Mouse (Mus musculus) heart, embryonic 10.5 days (tissue): ENCODE data around the gene Sypl. TPM values are rescaled to one million over a fixed set of nuclear protein-coding genes. Genes with fewer than 3 reads are reported as not detected.
A peak's percentile ranks its signal among the peaks of the same experiment; 100 is the strongest.

Source experiments
- DNase-seq: peaks from one replicate; pipeline ENCODE4 v3.0.0-alpha.2; 2017; ENCODE audit warnings: low spot score
- H3K27ac ChIP-seq: fragments of 300-500 bp; sonication (generic); 2 replicates; pipeline ENCODE4 v1.5.1; 2016; ENCODE audit warnings: mild to moderate bottlenecking
- H3K27me3 ChIP-seq: fragments of 300-500 bp; sonication (generic); 2 replicates; pipeline ENCODE4 v1.6.1; 2016; ENCODE audit warnings: mild to moderate bottlenecking; ENCODE audit not compliant: poor library complexity, insufficient read depth, severe bottlenecking
- H3K36me3 ChIP-seq: fragments of 300-500 bp; sonication (generic); 2 replicates; pipeline ENCODE4 v1.6.1; 2016; ENCODE audit warnings: mild to moderate bottlenecking, moderate library complexity
- H3K4me1 ChIP-seq: fragments of 300-500 bp; sonication (generic); 2 replicates; pipeline ENCODE4 v1.6.1; 2016; ENCODE audit warnings: mild to moderate bottlenecking
- H3K4me3 ChIP-seq: fragments of 300-500 bp; sonication (generic); 2 replicates; pipeline ENCODE4 v1.5.1; 2016; ENCODE audit warnings: mild to moderate bottlenecking, moderate library complexity
- H3K9me3 ChIP-seq: fragments of 300-500 bp; sonication (generic); 2 replicates; pipeline ENCODE4 v1.6.1; 2016; ENCODE audit warnings: mild to moderate bottlenecking, moderate library complexity
- WGBS: fragments of 180-500 bp; shearing (Covaris S2); methylation state at CpG from one replicate; pipeline ENCODE4 v1.1.7; 2016; 5-methylcytosine and 5-hydroxymethylcytosine counted together
- polyA plus RNA-seq: library from polyadenylated mRNA; unstranded; fragments of >200 nt; fragmentation: Nextera tagmentation; extraction: Ambion mirVana; gene quantifications from 2 replicates; pipeline ENCODE4 v1.2.1, GENCODE M21; 2016

Gene Sypl
- 80.8 and 91.5 TPM in 2 replicates for polyA plus RNA-seq

- H3K4me1 ChIP-seq, result peaks cover 17% of the 10 kb centered on the region
- no peaks in the 10 kb centered on the region for H3K36me3 ChIP-seq
- peak within 1 kb of the TSS; percentile 97 for H3K27ac ChIP-seq
- peak within 1 kb of the TSS; percentile 82 for H3K4me3 ChIP-seq
- no peaks in the 10 kb centered on the region for H3K27me3 ChIP-seq
- H3K9me3 ChIP-seq, result no peaks in the 10 kb centered on the region
- WGBS, result under 1% methylated on average over 52 of the region's 52 CpGs
- DNase-seq, result peak; percentile 99
Measured at GRCm38 (mm10) chr12:32953596-32954215, at the start of gene Sypl. Gene Sypl, plus strand, starts transcription at chr12:32953891.

DNA sequence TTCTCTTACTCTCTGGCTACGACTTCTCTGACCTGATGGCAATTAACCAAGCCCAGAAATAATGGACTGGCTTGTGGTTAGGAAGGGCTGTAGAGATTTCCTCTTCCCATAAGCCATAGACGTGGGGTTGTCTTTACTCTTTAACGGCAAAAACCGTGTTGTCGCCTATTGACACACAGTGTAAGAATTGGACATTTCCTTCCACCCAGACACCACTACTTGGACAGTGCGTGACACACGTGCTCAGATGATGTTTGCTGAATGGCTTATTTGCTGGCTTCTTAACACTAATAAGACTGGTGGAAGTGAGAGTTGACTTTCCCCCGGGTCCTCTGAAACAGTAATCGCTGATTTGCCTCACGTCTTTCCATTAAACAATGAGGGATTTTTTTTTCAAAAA, 44.0 kb upstream of the Sypl start:
- no peak for DNase-seq
- H3K4me3 ChIP-seq, result no peak overlapping the region
- H3K9me3 ChIP-seq, result no peaks in the 10 kb centered on the region
- WGBS, result 63% methylated on average over 10 of the region's 10 CpGs
- H3K27ac ChIP-seq, result no peak overlapping the region
- H3K27me3 ChIP-seq, result no peaks in the 10 kb centered on the region
- H3K36me3 ChIP-seq, result no peaks in the 10 kb centered on the region
- H3K4me1 ChIP-seq, result peaks cover 6% of the 10 kb centered on the region

DNA sequence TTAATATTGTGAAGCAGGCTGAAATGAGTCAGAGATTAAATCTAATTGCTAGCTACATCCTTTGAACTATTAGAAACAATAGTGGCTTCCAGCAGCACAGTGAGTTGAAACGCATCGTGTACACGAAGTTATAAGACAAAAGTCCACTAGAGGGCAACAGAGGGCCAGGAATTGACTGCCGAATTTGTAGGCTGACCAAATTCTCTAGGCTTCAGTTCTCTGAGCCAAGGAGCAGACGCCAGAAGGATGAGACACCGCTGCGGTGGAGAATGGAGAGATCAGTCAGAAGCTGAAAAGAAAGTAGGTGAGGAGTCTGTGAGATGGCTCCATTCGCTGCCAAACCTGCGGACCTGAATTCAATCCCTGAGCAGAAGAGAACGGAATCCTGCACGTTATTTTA, 43.6 kb upstream of the Sypl start:
- H3K27me3 ChIP-seq, result no peaks in the 10 kb centered on the region
- no peak for DNase-seq
- no peak overlapping the region for H3K27ac ChIP-seq
- H3K9me3 ChIP-seq, result no peaks in the 10 kb centered on the region
- no peaks in the 10 kb centered on the region for H3K36me3 ChIP-seq
- WGBS, result 18% methylated on average over 11 of the region's 11 CpGs
- H3K4me3 ChIP-seq, result peak overlapping the region; percentile 32; the same call in 1 of the 2 replicates
- H3K4me1 ChIP-seq, result peaks cover 6% of the 10 kb centered on the region

DNA sequence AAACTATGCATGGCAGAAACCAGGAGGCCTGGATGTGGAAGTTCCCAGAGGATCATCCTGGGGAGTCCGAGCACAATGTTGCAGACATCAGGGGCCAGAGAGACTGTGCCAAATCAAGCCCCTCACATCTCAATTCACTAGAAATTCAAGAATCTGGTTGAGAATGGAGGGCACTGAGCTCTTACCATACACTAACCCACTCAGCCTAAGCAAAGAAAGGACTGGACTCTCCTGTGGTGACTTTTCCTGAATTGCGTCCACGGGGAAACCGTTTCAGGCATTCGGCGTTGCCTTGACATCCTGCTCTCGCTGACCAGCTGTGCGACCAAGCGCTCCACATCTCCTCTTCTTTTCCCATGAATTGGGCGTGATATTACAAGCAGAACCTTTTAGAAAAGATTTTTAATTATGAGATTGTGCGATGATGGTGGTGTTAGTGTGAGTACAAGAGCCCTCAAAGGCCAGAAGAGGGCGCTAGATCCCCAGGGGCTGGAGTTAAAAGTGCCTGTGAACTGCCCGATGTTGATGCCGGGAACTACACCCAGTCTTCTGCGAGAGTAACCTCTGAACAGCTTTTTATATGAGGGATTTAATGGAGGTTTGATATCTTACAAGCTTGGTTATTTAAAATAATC, 43.0 kb upstream of the Sypl start:
- H3K4me3 ChIP-seq, result peak overlapping the region; percentile 32; the same call in 1 of the 2 replicates
- 46% methylated on average over 15 of the region's 15 CpGs for WGBS
- no peak for DNase-seq
- H3K4me1 ChIP-seq, result peaks cover 6% of the 10 kb centered on the region
- no peaks in the 10 kb centered on the region for H3K9me3 ChIP-seq
- no peaks in the 10 kb centered on the region for H3K27me3 ChIP-seq
- H3K27ac ChIP-seq, result no peak overlapping the region
- H3K36me3 ChIP-seq, result no peaks in the 10 kb centered on the region

DNA sequence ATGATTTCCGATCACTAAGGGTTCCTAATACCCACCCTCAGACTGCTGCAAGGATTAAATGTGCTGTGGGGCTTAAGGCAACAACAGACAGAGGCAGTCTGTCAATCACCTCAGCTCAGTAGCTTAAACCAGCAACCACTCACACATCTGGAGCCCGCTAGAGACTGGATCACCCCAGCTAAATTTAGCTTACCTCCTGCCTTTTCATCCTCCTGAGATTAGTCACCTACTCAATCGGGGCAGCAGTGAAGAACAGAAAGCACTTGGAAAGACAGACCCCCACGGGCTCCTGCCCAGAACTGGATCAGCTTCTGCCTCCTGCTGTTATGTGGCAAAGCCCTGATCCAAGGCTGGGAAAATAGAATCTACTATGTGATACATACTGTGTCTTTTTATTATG, 42.1 kb upstream of the Sypl start:
- Histone ChIP-seq H3K27me3 (no peaks in the 10 kb centered on the region), H3K27ac (0 out of 2 replicates have a peak overlapping the region, but pooled peaks have one; percentile 10), H3K36me3 (no peaks in the 10 kb centered on the region), H3K4me1 (peaks cover 6% of the 10 kb centered on the region), H3K4me3 (no peak overlapping the region), H3K9me3 (no peaks in the 10 kb centered on the region)
- DNase-seq, result no peak
- WGBS, result 24% methylated on average over 4 of the region's 4 CpGs

DNA sequence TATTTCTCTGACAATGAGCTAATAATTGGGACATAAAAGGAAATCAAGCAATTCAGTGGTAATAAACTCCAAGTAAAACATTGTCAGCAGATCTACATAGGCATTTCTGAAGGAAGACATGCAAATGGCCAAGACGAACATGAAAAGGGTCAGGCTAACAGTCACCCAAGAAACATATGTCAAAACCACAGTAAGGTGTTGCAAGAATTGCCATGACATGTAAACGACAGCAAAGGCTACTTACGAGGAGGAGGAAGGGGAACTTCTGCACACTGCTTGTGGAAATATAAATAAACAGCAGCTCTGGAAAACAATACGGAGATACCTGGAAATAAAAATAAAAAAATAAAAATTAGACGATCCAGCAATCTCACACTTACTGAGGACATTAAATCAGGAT, 40.9 kb upstream of the Sypl start:
- Histone ChIP-seq H3K9me3 (no peaks in the 10 kb centered on the region), H3K27ac (no peak overlapping the region), H3K4me3 (no peak overlapping the region), H3K4me1 (peaks cover 6% of the 10 kb centered on the region), H3K27me3 (no peaks in the 10 kb centered on the region), H3K36me3 (no peaks in the 10 kb centered on the region)
- WGBS, result 77% methylated on average over 5 of the region's 5 CpGs
- no peak for DNase-seq

GRCm38 (mm10) chr12:32918683-32919082, 35.0 kb upstream of the Sypl start:
- Histone ChIP-seq H3K27me3 (no peaks in the 10 kb centered on the region), H3K36me3 (no peaks in the 10 kb centered on the region), H3K9me3 (no peaks in the 10 kb centered on the region), H3K27ac (no peak overlapping the region), H3K4me3 (no peak overlapping the region), H3K4me1 (peaks cover 14% of the 10 kb centered on the region)
- 74% methylated on average over 7 of the region's 7 CpGs for WGBS
- DNase-seq, result no peak

- DNase-seq, result no peak
- WGBS, result 26% methylated on average over 3 of the region's 3 CpGs
- peaks cover 14% of the 10 kb centered on the region for H3K4me1 ChIP-seq
- no peaks in the 10 kb centered on the region for H3K36me3 ChIP-seq
- no peak overlapping the region for H3K4me3 ChIP-seq
- H3K27me3 ChIP-seq, result no peaks in the 10 kb centered on the region
- H3K9me3 ChIP-seq, result no peaks in the 10 kb centered on the region
- H3K27ac ChIP-seq, result no peak overlapping the region
Measured at GRCm38 (mm10) chr12:32919091-32919490, 34.6 kb upstream of the Sypl start.

- DNase-seq, result no peak
- no peak overlapping the region for H3K4me3 ChIP-seq
- H3K36me3 ChIP-seq, result no peaks in the 10 kb centered on the region
- no peak overlapping the region for H3K27ac ChIP-seq
- peaks cover 14% of the 10 kb centered on the region for H3K4me1 ChIP-seq
- no peaks in the 10 kb centered on the region for H3K27me3 ChIP-seq
- no peaks in the 10 kb centered on the region for H3K9me3 ChIP-seq
- 70% methylated on average over 5 of the region's 5 CpGs for WGBS
Measured at GRCm38 (mm10) chr12:32919527-32919926, 34.2 kb upstream of the Sypl start.

- H3K27ac ChIP-seq, result no peak overlapping the region
- H3K27me3 ChIP-seq, result no peaks in the 10 kb centered on the region
- H3K4me3 ChIP-seq, result no peak overlapping the region
- 67% methylated on average over 8 of the region's 8 CpGs for WGBS
- no peaks in the 10 kb centered on the region for H3K9me3 ChIP-seq
- no peaks in the 10 kb centered on the region for H3K36me3 ChIP-seq
- H3K4me1 ChIP-seq, result peaks cover 17% of the 10 kb centered on the region
- DNase-seq, result no peak
Measured at GRCm38 (mm10) chr12:32920185-32920788, 33.4 kb upstream of the Sypl start.

- Histone ChIP-seq H3K9me3 (no peaks in the 10 kb centered on the region), H3K4me3 (no peak overlapping the region), H3K36me3 (no peaks in the 10 kb centered on the region), H3K27me3 (no peaks in the 10 kb centered on the region), H3K4me1 (peaks cover 22% of the 10 kb centered on the region), H3K27ac (no peak overlapping the region)
- 79% methylated on average over 4 of the region's 4 CpGs for WGBS
- no peak for DNase-seq
Measured at GRCm38 (mm10) chr12:32921071-32921470, 32.6 kb upstream of the Sypl start.

GRCm38 (mm10) chr12:32921532-32922131, 32.1 kb upstream of the Sypl start:
- 90% methylated on average over 7 of the region's 7 CpGs for WGBS

GRCm38 (mm10) chr12:32924245-32924644, 29.4 kb upstream of the Sypl start:
- Histone ChIP-seq H3K36me3 (no peaks in the 10 kb centered on the region), H3K4me3 (no peak overlapping the region), H3K4me1 (peaks cover 21% of the 10 kb centered on the region), H3K9me3 (no peaks in the 10 kb centered on the region), H3K27me3 (no peaks in the 10 kb centered on the region), H3K27ac (no peak overlapping the region)
- no peak for DNase-seq
- whole genome bisulfite sequencing, result 38% methylated on average over 3 of the region's 3 CpGs

More at GRCm38 (mm10) chr12:32921532-32922131, 32.1 kb upstream of the Sypl start:
- H3K9me3 ChIP-seq, result no peaks in the 10 kb centered on the region
- no peaks in the 10 kb centered on the region for H3K36me3 ChIP-seq
- H3K27ac ChIP-seq, result no peak overlapping the region
- H3K4me3 ChIP-seq, result no peak overlapping the region
- H3K4me1 ChIP-seq, result peaks cover 28% of the 10 kb centered on the region
- no peak for DNase-seq
- no peaks in the 10 kb centered on the region for H3K27me3 ChIP-seq
